Mouse (Mus musculus) heart, postnatal 0 days (tissue): ENCODE measurements around the gene Vav1. TPM values are rescaled to one million over a fixed set of nuclear protein-coding genes. Genes with fewer than 3 reads are reported as not detected.

ENCODE experiments used
- ATAC-seq: fragments of 200-750 bp; cut with Nextera tagmentation; 2 replicates; pipeline ENCODE4 v1.8.0; 2017; ENCODE audit warnings: low read depth, moderate number of reproducible peaks, moderate library complexity; ENCODE audit not compliant: insufficient read depth
- DNase-seq: peaks from one replicate; pipeline ENCODE4 v3.0.0-alpha.2; 2016; ENCODE audit warnings: low spot score
- H3K27ac ChIP-seq: fragments of 300-500 bp; sonication (generic); 2 replicates; pipeline ENCODE4 v1.5.1; 2014; ENCODE audit warnings: low read depth, mild to moderate bottlenecking
- H3K27me3 ChIP-seq: fragments of 300-500 bp; sonication (generic); 2 replicates; pipeline ENCODE4 v1.6.1; 2014; ENCODE audit warnings: low read length, mixed read lengths; ENCODE audit not compliant: control insufficient read depth, insufficient read depth
- H3K36me3 ChIP-seq: fragments of 300-500 bp; sonication (generic); replicated peaks from 2 replicates; pipeline ENCODE4 v1.6.1; 2014; ENCODE audit warnings: low read length, mixed read lengths; ENCODE audit not compliant: control insufficient read depth, insufficient read depth
- H3K4me1 ChIP-seq: fragments of 300-500 bp; sonication (generic); 2 replicates; pipeline ENCODE4 v1.6.1; 2014; ENCODE audit warnings: antibody characterized with exemption; ENCODE audit not compliant: control insufficient read depth, insufficient read depth
- H3K4me2 ChIP-seq: fragments of 300-500 bp; sonication (generic); 2 replicates; pipeline ENCODE4 v1.6.1; 2014; ENCODE audit warnings: low read depth, mild to moderate bottlenecking, low read length, moderate library complexity
- H3K4me3 ChIP-seq: fragments of 300-500 bp; sonication (generic); 2 replicates; pipeline ENCODE4 v1.5.1; 2014; ENCODE audit warnings: low read depth, low read length
- H3K9ac ChIP-seq: fragments of 300-500 bp; sonication (generic); replicated peaks from 2 replicates; pipeline ENCODE4 v1.6.1; 2014; ENCODE audit warnings: low read depth, low read length, mixed read lengths
- H3K9me3 ChIP-seq: fragments of 300-500 bp; sonication (generic); replicated peaks from 2 replicates; pipeline ENCODE4 v1.6.1; 2016; ENCODE audit warnings: low read length; ENCODE audit not compliant: control insufficient read depth
- CTCF ChIP-seq: IDR thresholded peaks from 2 replicates; pipeline ENCODE4 v1.5.1; 2016; ENCODE audit warnings: antibody characterized with exemption, control low read depth, low read depth
- EP300 ChIP-seq: IDR thresholded peaks from 2 replicates; pipeline ENCODE4 v1.6.1; 2016; ENCODE audit warnings: antibody characterized with exemption, low read depth
- WGBS: fragments of 180-500 bp; shearing (Covaris S2); extraction: QIAGEN DNeasy Blood & Tissue Kit; methylation state at CpG from one replicate; pipeline ENCODE4 v1.1.7; 2014; 5-methylcytosine and 5-hydroxymethylcytosine counted together
- polyA plus RNA-seq: library from polyadenylated mRNA; unstranded; fragments of >200 nt; fragmentation: Nextera tagmentation; extraction: Ambion mirVana; gene quantifications from 2 replicates; pipeline ENCODE4 v1.2.1, GENCODE M21; 2015
- total RNA-seq: library from RNA; depleted of rRNA; stranded (reverse); fragments of >200 nt; gene quantifications from 2 replicates; pipeline ENCODE4 v1.2.3, GENCODE M21; 2014; ENCODE audit warnings: low replicate concordance

Vav1 gene
- total and polyA plus RNA-seq, 2 experiments from 2014 or later, result 1.0 to 2.6 TPM

- Histone ChIP-seq H3K9ac (no peak overlapping the region), H3K4me1 (no peaks in the 10 kb centered on the region), H3K9me3 (no peaks in the 10 kb centered on the region), H3K36me3 (no peaks in the 10 kb centered on the region), H3K4me3 (no peak overlapping the region), H3K4me2 (no peak overlapping the region), H3K27ac (no peak overlapping the region), H3K27me3 (no peaks in the 10 kb centered on the region)
- 75% methylated on average over 12 of the region's 12 CpGs for WGBS
- DNase-seq (no peak), ATAC-seq (peak; percentile 20; the same call in 1 of the 2 replicates)
- TF ChIP-seq EP300 (no peak), CTCF (no peak)
These were observed 18.1 kb downstream of the Vav1 start for GRCm38 (mm10) chr17:57297040-57297439.

GRCm38 (mm10) chr17:57305593-57305992 lies 26.7 kb downstream of the Vav1 start:
- Histone ChIP-seq H3K4me1 (no peaks in the 10 kb centered on the region), H3K4me2 (no peak overlapping the region), H3K27me3 (no peaks in the 10 kb centered on the region), H3K36me3 (no peaks in the 10 kb centered on the region), H3K4me3 (no peak overlapping the region), H3K9ac (no peak overlapping the region), H3K9me3 (no peaks in the 10 kb centered on the region), H3K27ac (no peak overlapping the region)
- WGBS, result 59% methylated on average over 4 of the region's 4 CpGs
- DNase-seq, result no peak
- no peak for ATAC-seq
- no peak for TF ChIP-seq EP300
- TF ChIP-seq CTCF, result no peak

GRCm38 (mm10) chr17:57307074-57307473 lies 28.2 kb downstream of the Vav1 start:
- Histone ChIP-seq H3K9ac (no peak overlapping the region), H3K27ac (no peak overlapping the region), H3K4me1 (no peaks in the 10 kb centered on the region), H3K36me3 (no peaks in the 10 kb centered on the region), H3K9me3 (no peaks in the 10 kb centered on the region), H3K4me2 (no peak overlapping the region), H3K4me3 (no peak overlapping the region), H3K27me3 (no peaks in the 10 kb centered on the region)
- DNase-seq (no peak), ATAC-seq (no peak)
- TF ChIP-seq CTCF (no peak), EP300 (no peak)
- WGBS, result 60% methylated on average over 6 of the region's 6 CpGs

- H3K4me2 ChIP-seq, result no peak overlapping the region
These were observed 32.9 kb downstream of the Vav1 start for GRCm38 (mm10) chr17:57311801-57312200.

GRCm38 (mm10) chr17:57327615-57328014 lies 48.7 kb downstream of the Vav1 start:
- WGBS, result 41% methylated on average over 8 of the region's 8 CpGs
- no peaks in the 10 kb centered on the region for H3K27me3 ChIP-seq
- H3K36me3 ChIP-seq, result no peaks in the 10 kb centered on the region
- H3K27ac ChIP-seq, result no peak overlapping the region
- H3K4me3 ChIP-seq, result no peak overlapping the region
- H3K9ac ChIP-seq, result no peak overlapping the region
- TF ChIP-seq EP300 (no peak), CTCF (no peak)
- no peaks in the 10 kb centered on the region for H3K4me1 ChIP-seq
- DNase-seq (no peak), ATAC-seq (no peak)
- no peak overlapping the region for H3K4me2 ChIP-seq
- no peaks in the 10 kb centered on the region for H3K9me3 ChIP-seq

More at GRCm38 (mm10) chr17:57311801-57312200, 32.9 kb downstream of the Vav1 start:
- no peaks in the 10 kb centered on the region for H3K36me3 ChIP-seq
- no peaks in the 10 kb centered on the region for H3K9me3 ChIP-seq
- H3K4me1 ChIP-seq, result no peaks in the 10 kb centered on the region
- no peak overlapping the region for H3K4me3 ChIP-seq
- no peaks in the 10 kb centered on the region for H3K27me3 ChIP-seq
- 27% methylated on average over 13 of the region's 13 CpGs for whole genome bisulfite sequencing
- TF ChIP-seq CTCF, result no peak
- TF ChIP-seq EP300, result no peak
- ATAC-seq, result no peak
- no peak for DNase-seq
- H3K9ac ChIP-seq, result no peak overlapping the region
- H3K27ac ChIP-seq, result no peak overlapping the region

GRCm38 (mm10) chr17:57328944-57329343 lies 50.0 kb downstream of the Vav1 start:
- Histone ChIP-seq H3K9me3 (no peaks in the 10 kb centered on the region), H3K4me2 (no peak overlapping the region), H3K4me3 (no peak overlapping the region), H3K36me3 (no peaks in the 10 kb centered on the region), H3K4me1 (no peaks in the 10 kb centered on the region), H3K27ac (no peak overlapping the region), H3K9ac (no peak overlapping the region), H3K27me3 (no peaks in the 10 kb centered on the region)
- WGBS, result 41% methylated on average over 5 of the region's 6 CpGs
- TF ChIP-seq CTCF (no peak), EP300 (no peak)
- no peak for DNase-seq
- no peak for ATAC-seq
